Mouse (Mus musculus): ENCODE measurements around the gene Bcl2a1a.
A peak's percentile ranks its signal among the peaks of the same experiment; 100 is the strongest.
"Not testable (repeated sequence)": the region's sequence is repeated elsewhere in the genome, so short reads cannot be mapped to it uniquely, and the experiment has no call there.

Bcl2a1a gene

DNA sequence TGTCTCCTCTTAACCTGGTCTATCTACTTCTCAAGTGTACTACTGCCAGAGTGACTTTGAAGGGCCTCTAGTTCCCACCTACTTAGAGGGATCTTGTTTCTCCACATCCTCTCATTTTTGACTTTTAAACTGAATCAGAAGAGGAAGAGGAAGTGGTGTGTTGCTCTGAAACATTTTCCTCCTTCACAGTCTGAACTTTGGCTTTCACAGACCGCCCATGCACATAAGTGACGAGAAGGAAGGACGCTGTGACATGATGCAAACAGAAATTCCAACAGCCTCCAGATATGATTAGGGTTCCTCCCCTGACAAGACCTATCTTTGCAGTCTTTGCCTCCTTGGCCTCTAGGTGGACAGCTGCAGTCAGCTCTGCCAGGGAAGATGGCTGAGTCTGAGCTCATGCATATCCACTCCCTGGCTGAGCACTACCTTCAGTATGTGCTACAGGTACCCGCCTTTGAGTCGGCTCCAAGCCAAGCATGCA, at the start of gene Bcl2a1a:
Gene Bcl2a1a (plus strand): TSS at position 231 of the 484 bp plus-strand sequence.
- DNase-seq, result not testable (repeated sequence)

- DNase-seq, result not testable (repeated sequence)
These were observed 40.1 kb upstream of the Bcl2a1a start for GRCm38 (mm10) chr9:88916576-88916975.

- DNase-seq, result peak; percentile 9
These were observed 18.4 kb upstream of the Bcl2a1a start for GRCm38 (mm10) chr9:88938312-88938711.

GRCm38 (mm10) chr9:88951466-88951865, 5.2 kb upstream of the Bcl2a1a start:
- DNase-seq, result not testable (repeated sequence)

DNA sequence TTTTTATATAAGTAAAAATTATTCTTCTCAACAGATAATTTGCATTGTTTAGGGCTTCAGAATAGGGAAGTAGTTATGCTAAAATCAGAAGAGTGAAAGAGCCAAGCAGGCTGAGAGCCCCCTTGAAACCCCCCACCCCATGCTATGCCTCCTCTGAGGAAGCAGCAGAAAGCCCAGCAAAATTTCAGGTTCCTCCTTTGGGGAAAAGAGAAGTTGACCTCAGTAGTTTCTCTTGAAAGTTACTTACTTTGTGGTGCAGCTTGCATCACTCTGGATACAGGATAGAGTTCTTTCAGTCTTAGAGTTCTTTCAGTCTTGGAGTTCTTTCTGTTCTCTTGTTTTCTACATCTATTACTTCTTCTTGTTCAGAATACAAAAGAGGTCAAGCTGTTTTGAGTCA, 3.5 kb upstream of the Bcl2a1a start:
- DNase-seq, result peak; percentile 7

DNA sequence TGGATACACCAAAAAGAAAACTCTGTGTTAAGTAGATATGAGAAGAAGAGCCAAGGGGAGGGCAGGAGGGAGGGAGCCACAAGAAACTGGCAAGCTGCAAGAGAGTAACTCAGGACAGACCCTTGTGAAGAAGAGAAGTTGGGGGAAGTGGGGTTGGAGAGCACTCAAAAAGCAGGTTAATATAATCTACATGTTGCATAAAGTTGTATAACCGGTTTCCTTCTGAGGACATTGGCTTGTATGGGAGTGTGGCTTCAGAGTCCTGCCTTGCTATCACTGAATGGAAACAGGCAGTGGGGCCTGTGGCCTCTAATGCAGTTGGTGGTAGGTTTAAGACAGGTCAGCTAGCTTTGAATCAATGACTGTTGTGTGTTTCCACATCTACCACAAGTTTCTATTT, 1.5 kb upstream of the Bcl2a1a start:
- not testable (repeated sequence) for DNase-seq

GRCm38 (mm10) chr9:88956035-88956434, 665 bp upstream of the Bcl2a1a start:
- DNase-seq, result not testable (repeated sequence)

GRCm38 (mm10) chr9:88958891-88959290, 2.2 kb downstream of the Bcl2a1a start:
- no peak for DNase-seq

DNA sequence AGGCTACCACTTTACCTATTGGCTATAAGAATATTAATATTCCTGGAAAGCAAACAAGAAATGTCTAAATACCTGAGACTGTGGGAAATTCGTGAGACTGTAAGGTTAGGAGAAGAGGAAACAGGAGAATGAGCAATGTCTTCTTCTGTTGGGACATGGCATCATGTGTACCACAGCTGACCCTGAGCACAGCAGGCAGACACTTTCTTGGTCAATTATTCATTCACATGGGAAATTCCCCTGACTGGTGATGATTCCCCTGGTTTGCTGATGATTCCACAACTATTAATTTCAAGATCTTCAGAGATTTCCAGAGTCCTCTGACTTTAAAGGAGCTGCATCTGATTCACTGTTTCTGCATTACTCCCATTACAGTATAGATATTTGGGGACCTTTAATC, 3.3 kb downstream of the Bcl2a1a start:
- not testable (repeated sequence) for DNase-seq

DNA sequence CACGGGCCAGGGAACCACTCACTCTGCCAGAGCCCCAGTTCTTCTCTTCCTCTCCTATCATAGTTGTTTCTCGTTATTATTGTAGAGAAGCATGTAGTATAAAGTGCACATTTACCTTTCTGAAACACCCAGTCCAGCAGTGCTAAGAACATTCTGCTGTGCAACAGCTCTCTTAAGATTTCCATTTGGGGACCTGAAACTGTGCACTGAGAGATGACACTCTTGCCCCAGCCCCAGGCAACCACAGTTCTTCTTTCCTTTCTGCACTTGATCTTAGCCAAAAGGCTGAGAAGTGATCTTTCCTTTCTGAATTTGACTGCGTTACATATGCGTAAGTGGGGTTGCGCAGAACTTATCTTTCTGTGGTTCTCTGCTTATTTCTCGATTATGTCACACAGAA, 9.8 kb downstream of the Bcl2a1a start:
- DNase-seq, result not testable (repeated sequence)

- DNase-seq, result not testable (repeated sequence)
These were observed 12.8 kb downstream of the Bcl2a1a start for GRCm38 (mm10) chr9:88969502-88969901.

DNA sequence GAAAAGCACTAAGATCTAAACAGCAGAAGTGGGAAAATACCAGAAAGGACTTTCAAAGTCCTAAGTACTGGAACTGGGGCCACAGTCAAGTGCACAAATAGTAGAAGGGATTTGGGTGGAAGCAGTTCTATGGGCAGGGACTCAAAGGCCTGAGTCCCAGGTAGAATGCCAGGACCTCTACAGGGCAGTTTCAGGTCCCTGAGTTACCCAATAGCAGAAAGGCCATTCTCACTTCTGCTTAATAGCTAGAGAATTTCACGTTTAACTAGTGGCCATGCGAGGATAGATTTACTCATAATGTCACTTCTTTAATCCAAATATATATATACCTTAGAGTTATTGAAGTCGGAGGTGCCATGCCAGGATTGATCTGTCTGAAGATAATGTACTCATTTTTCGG, 20.2 kb downstream of the Bcl2a1a start:
- DNase-seq, result not testable (repeated sequence)

DNA sequence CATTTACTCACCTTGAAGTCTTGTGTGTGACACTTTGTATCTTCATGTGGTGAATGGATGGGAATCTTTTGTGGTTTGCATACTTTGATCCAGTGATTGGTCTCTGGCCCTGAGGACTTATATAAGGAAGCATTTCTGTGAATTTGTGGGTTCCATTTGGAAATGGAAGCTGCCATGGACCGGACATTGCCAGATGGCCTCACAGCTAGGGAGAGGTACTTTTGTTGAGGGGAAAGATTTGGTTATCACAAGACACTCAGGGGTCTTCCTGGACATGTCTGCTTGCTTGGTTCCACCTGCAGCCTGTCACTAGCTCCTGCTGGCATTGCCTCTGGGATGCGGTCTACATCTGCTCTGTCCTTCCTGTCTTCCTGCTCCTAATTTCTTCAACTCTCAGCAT, 23.1 kb downstream of the Bcl2a1a start:
- DNase-seq, result not testable (repeated sequence)

DNA sequence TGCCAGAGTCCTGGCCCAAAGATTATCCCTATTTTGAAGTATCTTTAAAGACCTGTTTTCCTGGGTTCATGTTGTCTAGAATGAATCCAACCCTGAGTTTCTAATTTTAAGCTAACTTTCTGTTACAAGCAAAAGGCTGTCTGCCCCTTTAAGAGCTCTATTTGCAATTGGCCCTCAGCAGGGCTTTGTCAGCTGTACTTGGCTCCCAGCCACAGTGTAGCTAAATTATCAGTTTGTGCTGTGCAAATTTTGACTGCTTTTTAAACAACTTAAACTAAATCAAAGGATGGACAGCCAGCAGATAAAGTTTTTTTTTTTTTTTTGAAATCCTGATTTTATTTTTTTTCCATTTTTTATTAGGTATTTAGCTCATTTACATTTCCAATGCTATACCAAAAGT, 44.8 kb downstream of the Bcl2a1a start:
- DNase-seq, result not testable (repeated sequence)

Measured in kidney, adult 9 months (tissue).